11 mouse cellular contexts compared by ENCODE assay signal in the genomic region with DNA sequence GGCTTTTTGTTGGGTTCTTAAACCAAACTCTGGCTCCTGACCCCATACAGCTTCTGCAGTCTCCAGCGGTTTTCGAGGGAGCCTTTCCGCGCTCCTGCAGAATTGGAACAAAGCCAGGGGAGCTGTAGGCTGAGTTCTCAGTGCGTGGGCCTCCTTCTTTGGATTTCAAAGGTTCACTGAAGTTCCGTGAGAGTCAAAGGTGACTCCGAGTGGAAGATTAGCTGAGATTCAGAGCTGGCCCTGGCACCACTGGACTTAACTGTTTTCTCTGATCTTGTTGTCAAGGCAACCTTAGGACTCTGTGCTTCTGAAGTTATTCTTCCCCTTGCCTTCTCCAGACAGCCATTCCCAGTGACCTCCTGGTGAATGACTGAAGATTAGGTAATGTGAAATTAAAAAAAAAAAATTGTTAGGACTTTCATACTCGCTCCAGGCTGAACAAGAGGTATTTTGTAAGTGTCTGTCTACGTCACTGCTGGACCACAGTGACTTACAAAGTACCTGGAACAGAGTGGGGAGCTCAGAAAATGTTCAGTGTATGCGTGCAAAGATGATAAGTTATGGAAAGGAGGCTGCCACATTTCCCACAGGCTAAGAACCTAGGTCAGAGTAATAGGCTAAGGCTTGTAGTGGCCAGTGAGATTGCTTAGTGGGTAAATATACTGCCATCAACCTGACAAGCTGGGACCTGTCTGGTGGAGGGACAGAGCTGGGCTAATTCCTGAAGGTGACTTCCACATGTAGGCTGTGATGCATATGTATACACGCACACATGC. TPM values are rescaled to one million over a fixed set of nuclear protein-coding genes. Genes with fewer than 3 reads are reported as not detected.
DNase-seq lines count a peak whose midpoint lies in the region; ATAC-seq lines count a peak whose summit lies in the region.
"Had no signal": no experiment of that assay in that cellular context is flagged by ENCODE, and none has a peak within 500 bp of the region (broad histone marks: within the 10 kb centered on the region; RNA-seq: fewer than 3 reads in every experiment).

No protein-coding gene starts in this region.

- no peak overlapping the region for H3K4me3 ChIP-seq in heart, embryonic 13.5 days
- H3K4me3 ChIP-seq: embryonic facial prominence, embryonic 15.5 days had no signal

- H3K36me3 ChIP-seq in heart, embryonic 13.5 days, result no peaks in the 10 kb centered on the region
- H3K36me3 ChIP-seq: embryonic facial prominence, embryonic 15.5 days had no signal

- no peak overlapping the region for H3K9ac ChIP-seq in heart, embryonic 13.5 days
- H3K9ac ChIP-seq: embryonic facial prominence, embryonic 15.5 days had no signal

- peak overlapping the region; percentile 17; the same call in 1 of the 2 replicates for H3K4me2 ChIP-seq in heart, embryonic 13.5 days
- H3K4me2 ChIP-seq: embryonic facial prominence, embryonic 15.5 days had no signal

- peak overlapping the region; percentile 4; the same call in 1 of the 2 replicates for H3K27ac ChIP-seq in heart, embryonic 13.5 days (replicated peaks)
- H3K27ac ChIP-seq: embryonic facial prominence, embryonic 15.5 days had no signal

- no peaks in the 10 kb centered on the region for H3K27me3 ChIP-seq in heart, embryonic 13.5 days (replicated peaks)
- H3K27me3 ChIP-seq: embryonic facial prominence, embryonic 15.5 days had no signal

- intact Hi-C loops in heart, postnatal 25 days (cut with DNase I), result loop anchor here (2.0 kb wide), 1 partner anchor 48 kb away; a partner anchor contains a TSS

- no peaks in the 10 kb centered on the region for H3K9me3 ChIP-seq in heart, embryonic 13.5 days
- H3K9me3 ChIP-seq: embryonic facial prominence, embryonic 15.5 days had no signal

- no peak for ATAC-seq in heart, embryonic 13.5 days (ENCODE audit: extremely low read depth, insufficient number of reproducible peaks, low FRiP score, low TSS enrichment)
- ATAC-seq in granulocyte monocyte progenitor cell, adult 5-6 weeks (replicated peaks; ENCODE audit: poor library complexity, severe bottlenecking), result no peak
- ATAC-seq: hindbrain, embryonic 16.5 days had no signal

- peaks cover 48% of the 10 kb centered on the region for H3K4me1 ChIP-seq in heart, embryonic 13.5 days
- H3K4me1 ChIP-seq: embryonic facial prominence, embryonic 15.5 days had no signal

- DNase-seq in heart, postnatal 25 days (ENCODE audit: low spot score), result no peak
- peak; percentile 20 for DNase-seq in urinary bladder, postnatal 14 days (ENCODE audit: low spot score)
- no peak for DNase-seq in urinary bladder, adult 2 months (ENCODE audit: low spot score)
- peak; percentile 68 for DNase-seq in kidney, postnatal 14 days
- no peak for DNase-seq in spleen, adult 18-20 months
- DNase-seq: cerebellum, adult 9-10 months; right cerebral cortex, postnatal 25 days had no signal

- WGBS in heart, embryonic 13.5 days, result 44% methylated on average over 11 of the region's 11 CpGs

RNA-seq across cellular contexts. Expression of a gene that starts 11.7 kb away (rescaled TPM):
- 283 and 325 TPM in 2 replicates for polyA plus RNA-seq in heart, embryonic 13.5 days (2015; fragmentation: Nextera tagmentation; extraction: Ambion mirVana)
- 10 to 100 TPM; 83.1 to 93.2 TPM for total RNA-seq in heart, postnatal 25 days (2021)
- 32.8 and 33.7 TPM in 2 replicates for polyA plus RNA-seq in urinary bladder, adult 2 months (2012; rRNA removed)
- 56.0 and 61.3 TPM in 2 replicates for total RNA-seq in granulocyte monocyte progenitor cell, adult 5-6 weeks (2014; fragmentation: Nextera tagmentation)
- total RNA-seq in granulocyte monocyte progenitor cell, adult 5-6 weeks (2017), result 142 and 145 TPM in 2 replicates

RNA-seq across cellular contexts. Expression of a gene that starts 23.0 kb away (rescaled TPM):
- 38.3 and 41.4 TPM in 2 replicates for polyA plus RNA-seq in heart, embryonic 13.5 days (2015; fragmentation: Nextera tagmentation; extraction: Ambion mirVana)
- 10 to 100 TPM; 22.4 to 23.6 TPM for total RNA-seq in heart, postnatal 25 days (2021)
- polyA plus RNA-seq in urinary bladder, adult 2 months (2012; rRNA removed), result 16.8 and 23.6 TPM in 2 replicates
- total RNA-seq in granulocyte monocyte progenitor cell, adult 5-6 weeks (2014; fragmentation: Nextera tagmentation), result 82.0 and 87.6 TPM in 2 replicates
- total RNA-seq in granulocyte monocyte progenitor cell, adult 5-6 weeks (2017), result 135 and 145 TPM in 2 replicates

RNA-seq across cellular contexts. Expression of a gene that starts 48.3 kb away (rescaled TPM):
- 7.8 and 8.0 TPM in 2 replicates for polyA plus RNA-seq in heart, embryonic 13.5 days (2015; fragmentation: Nextera tagmentation; extraction: Ambion mirVana)
- total RNA-seq in heart, postnatal 25 days (2021), result 1 to 10 TPM; 6.2 to 7.6 TPM
- 5.6 and 7.3 TPM in 2 replicates for polyA plus RNA-seq in urinary bladder, adult 2 months (2012; rRNA removed)
- total RNA-seq in granulocyte monocyte progenitor cell, adult 5-6 weeks (2014; fragmentation: Nextera tagmentation), result 1.5 and 4.0 TPM in 2 replicates
- 4.2 TPM in 2 replicates for total RNA-seq in granulocyte monocyte progenitor cell, adult 5-6 weeks (2017)

Comparison
In these comparisons a context has a peak if more than half of its experiments do, and no peak if none do; other contexts are left out.
1. DNase-seq: peak in urinary bladder, postnatal 14 days (single experiment) and kidney, postnatal 14 days (single experiment); none in heart, postnatal 25 days (single experiment), urinary bladder, adult 2 months (single experiment) and spleen, adult 18-20 months (0 of 2).